Mouse (Mus musculus) heart, adult 2 months (tissue): ENCODE measurements around the gene Mknk2.

Experiments
- CTCF ChIP-seq: fragments of 200-600 bp; IDR thresholded peaks from 2 replicates; pipeline ENCODE4 v1.8.1; 2022; ENCODE audit warnings: antibody characterized with exemption, mild to moderate bottlenecking, moderate library complexity
- EP300 ChIP-seq: fragments of 200-500 bp; IDR thresholded peaks from 2 replicates; pipeline ENCODE4 v1.6.1; 2011; ENCODE audit warnings: low read depth, low read length, control low read depth; ENCODE audit not compliant: insufficient read depth
- POLR2A ChIP-seq: fragments of 200-500 bp; IDR thresholded peaks from 2 replicates; pipeline ENCODE4 v1.6.1; 2011; ENCODE audit warnings: mild to moderate bottlenecking, low read depth, low read length, control low read depth; ENCODE audit not compliant: insufficient read depth

DNA sequence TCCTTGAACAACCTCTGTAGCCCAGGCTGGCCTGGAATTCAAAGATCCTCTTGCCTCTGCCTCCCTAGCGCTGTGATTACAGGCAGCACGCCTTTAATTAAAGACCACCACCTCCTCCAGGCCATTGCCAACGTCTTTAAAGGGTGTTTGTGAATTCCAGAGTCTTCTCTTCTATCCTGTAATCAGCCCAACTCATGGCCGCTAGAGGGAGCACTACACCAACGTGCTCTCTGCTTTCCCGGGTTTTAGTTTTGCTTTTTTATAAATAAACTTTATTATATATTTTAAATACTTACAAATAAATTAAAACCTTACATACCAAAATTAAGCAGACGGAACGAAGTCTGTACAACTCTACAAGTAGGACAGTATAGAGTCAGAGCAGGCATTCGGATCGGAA, 18.7 kb downstream of the Mknk2 start:
- peak; percentile 92 for TF ChIP-seq CTCF
- no peak for TF ChIP-seq POLR2A
- TF ChIP-seq EP300: 0 out of 2 replicates have a peak, but pooled peaks have one; percentile 39
